Mouse (Mus musculus) heart, embryonic 11.5 days (tissue): ENCODE data around the gene P2rx5. TPM values are rescaled to one million over a fixed set of nuclear protein-coding genes. Genes with fewer than 3 reads are reported as not detected.

Experiments
- ATAC-seq: fragments of 200-750 bp; cut with Nextera tagmentation; replicated peaks from 2 replicates; pipeline ENCODE4 v1.8.0; 2017; ENCODE audit warnings: moderate library complexity; ENCODE audit not compliant: insufficient number of reproducible peaks, low FRiP score, low TSS enrichment
- H3K27ac ChIP-seq: fragments of 300-500 bp; sonication (generic); 2 replicates; pipeline ENCODE4 v1.5.1; 2014; ENCODE audit warnings: mild to moderate bottlenecking, low read depth, low read length
- H3K27me3 ChIP-seq: fragments of 300-500 bp; sonication (generic); 2 replicates; pipeline ENCODE4 v1.6.1; 2014; ENCODE audit warnings: mild to moderate bottlenecking, low read length, mixed read lengths; ENCODE audit not compliant: control insufficient read depth, insufficient read depth
- H3K36me3 ChIP-seq: fragments of 300-500 bp; sonication (generic); 2 replicates; pipeline ENCODE4 v1.6.1; 2014; ENCODE audit warnings: mild to moderate bottlenecking, low read length, moderate library complexity, mixed read lengths; ENCODE audit not compliant: control insufficient read depth, insufficient read depth
- H3K4me1 ChIP-seq: fragments of 300-500 bp; sonication (generic); 2 replicates; pipeline ENCODE4 v1.6.1; 2014; ENCODE audit warnings: low read length; ENCODE audit not compliant: control insufficient read depth, insufficient read depth
- H3K4me2 ChIP-seq: fragments of 300-500 bp; sonication (generic); 2 replicates; pipeline ENCODE4 v1.6.1; 2014; ENCODE audit warnings: mild to moderate bottlenecking, moderate library complexity
- H3K4me3 ChIP-seq: fragments of 300-500 bp; sonication (generic); 2 replicates; pipeline ENCODE4 v1.5.1; 2014; ENCODE audit warnings: low read depth, low read length
- H3K9ac ChIP-seq: fragments of 300-500 bp; sonication (generic); 2 replicates; pipeline ENCODE4 v1.6.1; 2014; ENCODE audit warnings: mild to moderate bottlenecking, low read depth, low read length, moderate library complexity
- H3K9me3 ChIP-seq: fragments of 300-500 bp; sonication (generic); replicated peaks from 2 replicates; pipeline ENCODE4 v1.6.1; 2016; ENCODE audit warnings: low read length; ENCODE audit not compliant: control insufficient read depth
- WGBS: fragments of 180-500 bp; shearing (Covaris S2); extraction: QIAGEN DNeasy Blood & Tissue Kit; methylation state at CpG from one replicate; pipeline ENCODE4 v1.1.7; 2014; ENCODE audit not compliant: insufficient replicate concordance; 5-methylcytosine and 5-hydroxymethylcytosine counted together
- polyA plus RNA-seq: library from polyadenylated mRNA; unstranded; fragments of >200 nt; fragmentation: Nextera tagmentation; extraction: Ambion mirVana; gene quantifications from 2 replicates; pipeline ENCODE4 v1.2.1, GENCODE M21; 2014

The P2rx5 gene
- polyA plus RNA-seq, 1 experiment from 2014 or later, result 0.97 TPM

GRCm38 (mm10) chr11:73137591-73138501 is 22.4 kb upstream of the P2rx5 start, which contains the start of gene Haspin:
Gene Haspin, minus strand, starts transcription at chr11:73138294.
- H3K4me2 ChIP-seq, result peak within 1 kb of the TSS; percentile 69

GRCm38 (mm10) chr11:73144261-73144681 is 15.9 kb upstream of the P2rx5 start:
- no peak for ATAC-seq
- Histone ChIP-seq H3K4me1 (no peaks in the 10 kb centered on the region; the same call in 1 of the 2 replicates), H3K27me3 (no peaks in the 10 kb centered on the region), H3K36me3 (no peaks in the 10 kb centered on the region), H3K27ac (no peak overlapping the region), H3K4me3 (no peak overlapping the region), H3K4me2 (no peak overlapping the region), H3K9ac (no peak overlapping the region), H3K9me3 (no peaks in the 10 kb centered on the region)
- WGBS, result 68% methylated on average over 1 of the region's 1 CpGs

More at GRCm38 (mm10) chr11:73137591-73138501, 22.4 kb upstream of the P2rx5 start, which contains the start of gene Haspin:
- no peak within 1 kb of the TSS for H3K27ac ChIP-seq
- no peaks in the 10 kb centered on the region for H3K27me3 ChIP-seq
- WGBS, result under 1% methylated on average over 84 of the region's 84 CpGs
- H3K4me3 ChIP-seq, result peak within 1 kb of the TSS; percentile 93
- no peaks in the 10 kb centered on the region for H3K9me3 ChIP-seq
- peak within 1 kb of the TSS; percentile 86 for H3K9ac ChIP-seq
- peaks cover 20% of the 10 kb centered on the region for H3K4me1 ChIP-seq
- ATAC-seq, result peak; percentile 86
- H3K36me3 ChIP-seq, result no peaks in the 10 kb centered on the region

- no peaks in the 10 kb centered on the region for H3K9me3 ChIP-seq
- no peak for ATAC-seq
- H3K4me2 ChIP-seq, result no peak overlapping the region
- H3K4me3 ChIP-seq, result no peak overlapping the region
- no peaks in the 10 kb centered on the region; the same call in 1 of the 2 replicates for H3K4me1 ChIP-seq
- no peaks in the 10 kb centered on the region for H3K36me3 ChIP-seq
- WGBS, result 55% methylated on average over 11 of the region's 11 CpGs
- no peaks in the 10 kb centered on the region for H3K27me3 ChIP-seq
- no peak overlapping the region for H3K9ac ChIP-seq
- no peak overlapping the region for H3K27ac ChIP-seq
Measured at GRCm38 (mm10) chr11:73146026-73146974, 13.9 kb upstream of the P2rx5 start.

GRCm38 (mm10) chr11:73146975-73147365 is 13.3 kb upstream of the P2rx5 start:
- no peak overlapping the region for H3K4me3 ChIP-seq
- no peaks in the 10 kb centered on the region; the same call in 1 of the 2 replicates for H3K4me1 ChIP-seq
- no peak overlapping the region for H3K9ac ChIP-seq
- H3K4me2 ChIP-seq, result no peak overlapping the region
- no peaks in the 10 kb centered on the region for H3K9me3 ChIP-seq
- no peak for ATAC-seq
- 38% methylated on average over 7 of the region's 7 CpGs for WGBS
- no peaks in the 10 kb centered on the region for H3K36me3 ChIP-seq
- H3K27ac ChIP-seq, result no peak overlapping the region
- no peaks in the 10 kb centered on the region for H3K27me3 ChIP-seq

- no peak overlapping the region for H3K4me3 ChIP-seq
- H3K9me3 ChIP-seq, result no peaks in the 10 kb centered on the region
- H3K27me3 ChIP-seq, result no peaks in the 10 kb centered on the region
- no peaks in the 10 kb centered on the region for H3K36me3 ChIP-seq
- H3K4me2 ChIP-seq, result no peak overlapping the region
- no peaks in the 10 kb centered on the region; the same call in 1 of the 2 replicates for H3K4me1 ChIP-seq
- 79% methylated on average over 9 of the region's 9 CpGs for WGBS
- no peak for ATAC-seq
- H3K27ac ChIP-seq, result no peak overlapping the region
- H3K9ac ChIP-seq, result no peak overlapping the region
Measured at GRCm38 (mm10) chr11:73148209-73148608, 12.0 kb upstream of the P2rx5 start.

- H3K9me3 ChIP-seq, result no peaks in the 10 kb centered on the region
- no peaks in the 10 kb centered on the region for H3K36me3 ChIP-seq
- H3K9ac ChIP-seq, result no peak overlapping the region
- H3K4me2 ChIP-seq, result no peak overlapping the region
- H3K4me1 ChIP-seq, result no peaks in the 10 kb centered on the region
- WGBS, result 70% methylated on average over 6 of the region's 6 CpGs
- H3K27ac ChIP-seq, result no peak overlapping the region
- ATAC-seq, result no peak
- H3K4me3 ChIP-seq, result no peak overlapping the region
- H3K27me3 ChIP-seq, result peaks cover 26% of the 10 kb centered on the region
Measured at GRCm38 (mm10) chr11:73155071-73155470, 5.2 kb upstream of the P2rx5 start.

GRCm38 (mm10) chr11:73160811-73161200 is 585 bp downstream of the P2rx5 start:
- no peaks in the 10 kb centered on the region for H3K9me3 ChIP-seq
- H3K9ac ChIP-seq, result peak overlapping the region; percentile 69

GRCm38 (mm10) chr11:73161616-73162015 is 1.4 kb downstream of the P2rx5 start:
- Histone ChIP-seq H3K36me3 (no peaks in the 10 kb centered on the region), H3K9ac (no peak overlapping the region), H3K27me3 (peaks cover 31% of the 10 kb centered on the region), H3K4me1 (peaks cover 5% of the 10 kb centered on the region; the same call in 1 of the 2 replicates), H3K4me2 (no peak overlapping the region), H3K9me3 (no peaks in the 10 kb centered on the region), H3K27ac (no peak overlapping the region), H3K4me3 (no peak overlapping the region)
- WGBS, result 89% methylated on average over 4 of the region's 4 CpGs
- ATAC-seq, result no peak

More at GRCm38 (mm10) chr11:73160811-73161200, 585 bp downstream of the P2rx5 start:
- 0 out of 2 replicates have a peak, but pooled peaks have one; percentile 41 for ATAC-seq
- H3K27me3 ChIP-seq, result peaks cover 33% of the 10 kb centered on the region
- H3K4me1 ChIP-seq, result peaks cover 5% of the 10 kb centered on the region; the same call in 1 of the 2 replicates
- H3K4me2 ChIP-seq, result peak overlapping the region; percentile 73
- no peak overlapping the region for H3K27ac ChIP-seq
- H3K36me3 ChIP-seq, result no peaks in the 10 kb centered on the region
- H3K4me3 ChIP-seq, result peak overlapping the region; percentile 49
- 18% methylated on average over 6 of the region's 6 CpGs for WGBS
